Mouse (Mus musculus) myocyte (in vitro differentiated cells): Measurements from ENCODE around the gene Clpsl2. TPM values are rescaled to one million over a fixed set of nuclear protein-coding genes. Genes with fewer than 3 reads are reported as not detected.
A peak's percentile ranks its signal among the peaks of the same experiment; 100 is the strongest.

Experiments
- H3K27me3 ChIP-seq: one replicate; pipeline ENCODE4 v1.6.1; 2011; ENCODE audit not compliant: control insufficient read depth, insufficient read depth, insufficient read length
- H3K36me3 ChIP-seq: one replicate; pipeline ENCODE4 v1.6.1; 2011; ENCODE audit not compliant: control insufficient read depth, insufficient read depth
- H3K4me2 ChIP-seq: one replicate; pipeline ENCODE4 v1.6.1; 2011; ENCODE audit warnings: low read depth, control low read depth
- H3K4me3 ChIP-seq: one replicate; pipeline ENCODE4 v1.5.1; 2011; ENCODE audit warnings: mild to moderate bottlenecking, control low read depth, moderate library complexity
- H3K79me2 ChIP-seq: one replicate; pipeline ENCODE4 v1.6.1; 2011; ENCODE audit not compliant: control insufficient read depth, insufficient read depth
- H3ac ChIP-seq: one replicate; pipeline ENCODE4 v1.6.1; 2011; ENCODE audit not compliant: control insufficient read depth, insufficient read length
- CEBPB ChIP-seq: IDR thresholded peaks from 2 replicates; pipeline ENCODE4 v1.6.1; 2011; ENCODE audit warnings: mild to moderate bottlenecking, moderate library complexity; ENCODE audit not compliant: poor library complexity, insufficient read depth, severe bottlenecking
- E2F4 ChIP-seq: IDR thresholded peaks from one replicate; pipeline ENCODE4 v1.6.1; 2011; ENCODE audit warnings: mild to moderate bottlenecking, control low read depth, moderate library complexity; ENCODE audit not compliant: insufficient read depth
- MAX ChIP-seq: IDR thresholded peaks from one replicate; pipeline ENCODE4 v1.6.1; 2011; ENCODE audit warnings: low read depth, mild to moderate bottlenecking, control low read depth
- MYOD1 ChIP-seq, 3 experiments: IDR thresholded peaks; one replicate each; pipeline ENCODE4 v1.6.1; 2011; ENCODE audit warnings: control low read depth in 2 of 3, low read depth in 2 of 3, mild to moderate bottlenecking in 2 of 3, moderate library complexity in 1 of 3; ENCODE audit not compliant: insufficient read length in 2 of 3, control insufficient read depth in 1 of 3
- MYOG ChIP-seq, 3 experiments: IDR thresholded peaks; one replicate each; pipeline ENCODE4 v1.6.1; 2011; ENCODE audit warnings: control low read depth in 2 of 3, low read depth in 2 of 3, mild to moderate bottlenecking in 2 of 3; ENCODE audit not compliant: insufficient read length in 2 of 3, control insufficient read depth in 1 of 3, insufficient read depth in 1 of 3
- POLR2A ChIP-seq: IDR thresholded peaks from one replicate; pipeline ENCODE4 v1.6.1; 2011; ENCODE audit warnings: low read depth, mild to moderate bottlenecking, control low read depth, moderate library complexity; ENCODE audit not compliant: insufficient read length
- POLR2AphosphoS2 ChIP-seq: IDR thresholded peaks from one replicate; pipeline ENCODE4 v1.6.1; 2011; ENCODE audit warnings: low read depth, control low read depth; ENCODE audit not compliant: insufficient read length
- REST ChIP-seq: IDR thresholded peaks from one replicate; pipeline ENCODE4 v1.6.1; 2011; ENCODE audit warnings: mild to moderate bottlenecking, control low read depth, moderate library complexity; ENCODE audit not compliant: insufficient read depth, insufficient read length
- SRF ChIP-seq: IDR thresholded peaks from one replicate; pipeline ENCODE4 v1.6.1; 2011; ENCODE audit warnings: low read depth; ENCODE audit not compliant: control insufficient read depth, insufficient read length
- TCF12 ChIP-seq: IDR thresholded peaks from one replicate; pipeline ENCODE4 v1.6.1; 2011; ENCODE audit warnings: mild to moderate bottlenecking, control low read depth; ENCODE audit not compliant: poor library complexity, insufficient read depth, severe bottlenecking
- TCF3 ChIP-seq: IDR thresholded peaks from one replicate; pipeline ENCODE4 v1.6.1; 2011; ENCODE audit warnings: low read depth, control low read depth; ENCODE audit not compliant: insufficient read length
- USF1 ChIP-seq: IDR thresholded peaks from one replicate; pipeline ENCODE4 v1.6.1; 2011; ENCODE audit warnings: low read depth, mild to moderate bottlenecking, control low read depth, moderate library complexity
- polyA plus RNA-seq: library from polyadenylated mRNA; unstranded; fragments of >200 nt; fragmentation: generic; extraction: Trizol; gene quantifications from one replicate; pipeline ENCODE4 v1.2.1, GENCODE M21; 2012; ENCODE audit warnings: missing spikeins

Clpsl2 gene
- polyA plus RNA-seq, 1 experiment, result not detected

- TF ChIP-seq REST (no peak), MYOD1 (IDR thresholded peaks at IDR 0.05; ENCODE audit: control insufficient read depth in 1 of 3, insufficient read length in 2 of 3, low read depth in 2 of 3) (no peak), TCF12 (no peak), MAX (no peak), POLR2AphosphoS2 (no peak), POLR2A (no peak), E2F4 (no peak), TCF3 (no peak), SRF (no peak), USF1 (no peak), CEBPB (no peak)
- Histone ChIP-seq H3K4me3 (no peak overlapping the region), H3K79me2 (no peaks in the 10 kb centered on the region), H3K27me3 (no peaks in the 10 kb centered on the region), H3ac (no peak overlapping the region), H3K36me3 (no peaks in the 10 kb centered on the region), H3K4me2 (no peak overlapping the region)
Observed at GRCm38 (mm10) chr17:28519827-28520226, 29.4 kb upstream of the Clpsl2 start.

- Histone ChIP-seq H3K36me3 (no peaks in the 10 kb centered on the region), H3K4me3 (no peak overlapping the region), H3K4me2 (no peak overlapping the region), H3K79me2 (no peaks in the 10 kb centered on the region), H3ac (no peak overlapping the region), H3K27me3 (no peaks in the 10 kb centered on the region)
- TF ChIP-seq USF1 (no peak), TCF12 (no peak), REST (no peak), POLR2A (no peak), CEBPB (no peak), MYOD1 (IDR thresholded peaks at IDR 0.05; ENCODE audit: control insufficient read depth in 1 of 3, insufficient read length in 2 of 3, low read depth in 2 of 3) (no peak), MAX (no peak), SRF (no peak), MYOG (IDR thresholded peaks at IDR 0.05; ENCODE audit: control insufficient read depth in 1 of 3, insufficient read depth in 1 of 3, insufficient read length in 2 of 3, low read depth in 2 of 3) (no peak), E2F4 (no peak), POLR2AphosphoS2 (no peak), TCF3 (no peak)
Observed at GRCm38 (mm10) chr17:28520561-28520960, 28.6 kb upstream of the Clpsl2 start.

- Histone ChIP-seq H3K4me2 (no peak overlapping the region), H3K4me3 (no peak overlapping the region), H3K36me3 (no peaks in the 10 kb centered on the region), H3ac (no peak overlapping the region), H3K79me2 (no peaks in the 10 kb centered on the region), H3K27me3 (no peaks in the 10 kb centered on the region)
- no peak for TF ChIP-seq TCF12
- no peak for TF ChIP-seq TCF3
- TF ChIP-seq MYOD1 (IDR thresholded peaks at IDR 0.05; ENCODE audit: control insufficient read depth in 1 of 3, insufficient read length in 2 of 3, low read depth in 2 of 3), result no peak
- TF ChIP-seq POLR2AphosphoS2, result no peak
- TF ChIP-seq POLR2A, result no peak
- no peak for TF ChIP-seq SRF
- TF ChIP-seq USF1, result no peak
- TF ChIP-seq REST, result no peak
- no peak for TF ChIP-seq MAX
- TF ChIP-seq CEBPB, result no peak
- no peak for TF ChIP-seq MYOG (IDR thresholded peaks at IDR 0.05; ENCODE audit: control insufficient read depth in 1 of 3, insufficient read depth in 1 of 3, insufficient read length in 2 of 3, low read depth in 2 of 3)
- TF ChIP-seq E2F4, result no peak
Observed at GRCm38 (mm10) chr17:28521071-28521726, 28.0 kb upstream of the Clpsl2 start.

- peak overlapping the region; percentile 90 for H3K4me2 ChIP-seq
- peak overlapping the region; percentile 21 for H3K4me3 ChIP-seq
- H3ac ChIP-seq, result no peak overlapping the region
- TF ChIP-seq MAX (no peak), REST (no peak), E2F4 (no peak), POLR2AphosphoS2 (no peak), TCF3 (no peak), SRF (no peak), TCF12 (no peak), POLR2A (no peak), CEBPB (no peak), USF1 (no peak), MYOD1 (IDR thresholded peaks at IDR 0.05; ENCODE audit: control insufficient read depth in 1 of 3, insufficient read length in 2 of 3, low read depth in 2 of 3) (no peak), MYOG (IDR thresholded peaks at IDR 0.05; ENCODE audit: control insufficient read depth in 1 of 3, insufficient read depth in 1 of 3, insufficient read length in 2 of 3, low read depth in 2 of 3) (no peak)
- H3K79me2 ChIP-seq, result no peaks in the 10 kb centered on the region
- no peaks in the 10 kb centered on the region for H3K27me3 ChIP-seq
- no peaks in the 10 kb centered on the region for H3K36me3 ChIP-seq
Observed at GRCm38 (mm10) chr17:28521920-28522319, 27.3 kb upstream of the Clpsl2 start.
